Mouse (Mus musculus): ENCODE results near the gene Cryab. TPM values are rescaled to one million over a fixed set of nuclear protein-coding genes. Genes with fewer than 3 reads are reported as not detected.

The Cryab gene
- polyA plus RNA-seq, 1 experiment from 2014 or later, result 10.7 TPM

Other genes with a start within 250 kb of the Cryab start
- gene Pts, start 222.6 kb upstream of the Cryab start, polyA plus RNA-seq (2015; fragmentation: Nextera tagmentation; extraction: Ambion mirVana), result 106 and 111 TPM in 2 replicates
- 19.3 and 19.6 TPM in 2 replicates for gene Il18, start 196.5 kb upstream of the Cryab start, polyA plus RNA-seq (2015; fragmentation: Nextera tagmentation; extraction: Ambion mirVana)
- 0.31 and 0.45 TPM in 2 replicates for gene Bco2, start 196.1 kb upstream of the Cryab start, polyA plus RNA-seq (2015; fragmentation: Nextera tagmentation; extraction: Ambion mirVana)
- 0.18 and 0.26 TPM in 2 replicates for gene Tex12, start 190.0 kb upstream of the Cryab start, polyA plus RNA-seq (2015; fragmentation: Nextera tagmentation; extraction: Ambion mirVana)
- gene Sdhd, start 147.5 kb upstream of the Cryab start, polyA plus RNA-seq (2015; fragmentation: Nextera tagmentation; extraction: Ambion mirVana), result 232 and 244 TPM in 2 replicates
- gene Timm8b, start 147.4 kb upstream of the Cryab start, polyA plus RNA-seq (2015; fragmentation: Nextera tagmentation; extraction: Ambion mirVana), result 322 and 333 TPM in 2 replicates
- 4.7 and 5.6 TPM in 2 replicates for gene Pih1d2, start 134.0 kb upstream of the Cryab start, polyA plus RNA-seq (2015; fragmentation: Nextera tagmentation; extraction: Ambion mirVana)
- 20.0 and 20.3 TPM in 2 replicates for gene Nkapd1, start 133.9 kb upstream of the Cryab start, polyA plus RNA-seq (2015; fragmentation: Nextera tagmentation; extraction: Ambion mirVana)
- 43.9 and 51.9 TPM in 2 replicates for gene Dlat, start 91.5 kb upstream of the Cryab start, polyA plus RNA-seq (2015; fragmentation: Nextera tagmentation; extraction: Ambion mirVana)
- 33.0 and 37.9 TPM in 2 replicates for gene Dixdc1, start 11.8 kb upstream of the Cryab start, polyA plus RNA-seq (2015; fragmentation: Nextera tagmentation; extraction: Ambion mirVana)
- 1.5 and 2.3 TPM in 2 replicates for gene 2310030G06Rik, start 4.8 kb upstream of the Cryab start, polyA plus RNA-seq (2015; fragmentation: Nextera tagmentation; extraction: Ambion mirVana)
- 0.87 and 1.1 TPM in 2 replicates for gene Hspb2, start 1.0 kb downstream of the Cryab start, polyA plus RNA-seq (2015; fragmentation: Nextera tagmentation; extraction: Ambion mirVana)
- gene Fdxacb1, start 16.9 kb downstream of the Cryab start, polyA plus RNA-seq (2015; fragmentation: Nextera tagmentation; extraction: Ambion mirVana), result 12.0 and 12.3 TPM in 2 replicates
- gene Alg9, start 23.7 kb downstream of the Cryab start, polyA plus RNA-seq (2015; fragmentation: Nextera tagmentation; extraction: Ambion mirVana), result 60.3 and 63.1 TPM in 2 replicates
- 52.3 TPM in 2 replicates for gene 1110032A03Rik, start 24.2 kb downstream of the Cryab start, polyA plus RNA-seq (2015; fragmentation: Nextera tagmentation; extraction: Ambion mirVana)
- 41.6 and 42.5 TPM in 2 replicates for gene Ppp2r1b, start 94.0 kb downstream of the Cryab start, polyA plus RNA-seq (2015; fragmentation: Nextera tagmentation; extraction: Ambion mirVana)

Measured in midbrain, embryonic 15.5 days (tissue).